8 mouse cellular contexts compared by ENCODE assay signal in the genomic region with DNA sequence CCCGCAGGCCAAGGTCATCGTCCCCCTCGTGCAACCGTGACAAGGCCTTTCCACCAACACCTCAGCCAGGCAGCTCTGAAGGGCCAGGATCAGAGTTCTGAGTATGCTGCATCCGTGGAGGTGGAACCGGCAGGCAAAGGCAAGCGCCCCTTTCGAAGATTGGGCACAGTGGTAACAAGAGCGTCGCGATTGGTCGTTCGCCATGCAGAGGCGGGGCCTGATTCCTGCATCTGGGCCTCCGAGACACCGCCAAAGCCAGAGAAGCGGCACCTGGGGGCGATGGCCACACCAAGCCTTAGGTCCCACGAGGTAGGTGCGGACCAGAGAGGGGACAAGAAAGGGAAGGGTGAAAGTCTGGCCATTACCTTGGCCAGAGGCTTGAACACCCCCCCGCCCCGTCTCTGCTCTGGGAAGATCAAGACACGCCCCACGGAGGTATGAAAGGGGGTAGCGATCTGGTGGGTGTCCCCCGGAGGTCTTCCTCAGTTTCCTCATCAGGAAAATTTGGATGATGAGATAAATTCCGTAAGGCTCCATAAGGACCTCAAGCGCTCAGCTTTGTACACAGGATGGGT. TPM values are rescaled to one million over a fixed set of nuclear protein-coding genes. Genes with fewer than 3 reads are reported as not detected.
A peak's percentile ranks its signal among the peaks of the same experiment; 100 is the strongest.
DNase-seq lines count a peak whose midpoint lies in the region; TF ChIP-seq lines count a peak whose summit lies in the region.
"Had no signal": no experiment of that assay in that cellular context is flagged by ENCODE, and none has a peak within 500 bp of the region (broad histone marks: within the 10 kb centered on the region; RNA-seq: fewer than 3 reads in every experiment).

9430097D07Rik (minus strand) TSS at position 99 of the 575 bp plus-strand sequence.

- H3K4me3 ChIP-seq in testis, adult 2 months (ENCODE audit: control insufficient read depth, low read depth, low read length): peak within 1 kb of the TSS; percentile 86

- no peak within 1 kb of the TSS for H3K27ac ChIP-seq in testis, adult 2 months (ENCODE audit: control insufficient read depth, insufficient read depth, low read depth, low read length)

- TF ChIP-seq POLR2A in testis, adult 2 months (IDR thresholded peaks at IDR 0.05; ENCODE audit: control insufficient read depth, low read depth, low read length): no peak

- DNase-seq in testis, postnatal 14 days (ENCODE audit: low spot score): no peak
- peak; percentile 50 to 63 for DNase-seq in cerebellum, postnatal 4 days (ENCODE audit: low spot score in 2 of 2)
- DNase-seq in frontal cortex, postnatal 25 days (ENCODE audit: low spot score in 2 of 2): peak; percentile 52 to 66
- peak; percentile 78 to 86 for DNase-seq in left cerebral cortex, postnatal 25 days (ENCODE audit: low spot score in 2 of 2)
- DNase-seq in naive thymus-derived CD4-positive, alpha-beta T cell, adult 2 months (ENCODE audit: low read depth): peak; percentile 73
- peak; percentile 81 for DNase-seq in thymus, postnatal 4 days

- no peak for TF ChIP-seq CTCF in testis, adult 2 months (IDR thresholded peaks at IDR 0.05; ENCODE audit: control insufficient read depth, insufficient read depth, insufficient replicate concordance, low read depth, low read length)

- no peaks in the 10 kb centered on the region for H3K36me3 ChIP-seq in testis, adult 2 months (ENCODE audit: control insufficient read depth, insufficient read depth, low read length)

- intact Hi-C loops in left cerebral cortex, postnatal 25 days (cut with DNase I): loop anchor here (2.0 kb wide), 1 partner anchor 113 kb away; no protein-coding TSS in a partner anchor

- H3K27me3 ChIP-seq in testis, adult 2 months (ENCODE audit: control insufficient read depth, insufficient read depth, low read length): peaks cover 2% of the 10 kb centered on the region

- peaks cover 4% of the 10 kb centered on the region for H3K4me1 ChIP-seq in testis, adult 2 months (ENCODE audit: control insufficient read depth, insufficient read depth, low read length)

RNA-seq across cellular contexts. Expression of gene 9430097D07Rik, which starts in this region (rescaled TPM):
- 2.2 and 2.3 TPM in 2 replicates for polyA plus RNA-seq in testis, adult 2 months (2012; rRNA removed)
- total RNA-seq in left cerebral cortex, postnatal 25 days (2021): under 1 TPM; 0.80 to 0.94 TPM
- polyA plus RNA-seq: gonadal fat pad, adult 2 months had no signal

Comparison
In these comparisons a context has a peak if more than half of its experiments do, and no peak if none do; other contexts are left out.
1. Peak in DNase-seq in left cerebral cortex, postnatal 25 days; RNA of the gene not detected or under 1 TPM.